Mouse (Mus musculus) hindbrain, postnatal 0 days (tissue): ENCODE results near the gene Cer1. TPM values are rescaled to one million over a fixed set of nuclear protein-coding genes. Genes with fewer than 3 reads are reported as not detected.

Experiments
- ATAC-seq: fragments of 200-750 bp; cut with Nextera tagmentation; 2 replicates; pipeline ENCODE4 v1.8.0; 2017; ENCODE audit warnings: mild to moderate bottlenecking, moderate TSS enrichment, moderate library complexity
- DNase-seq: peaks from one replicate; pipeline ENCODE4 v3.0.0-alpha.2; 2015; ENCODE audit warnings: low spot score
- H3K27ac ChIP-seq: fragments of 300-500 bp; sonication (generic); 2 replicates; pipeline ENCODE4 v1.5.1; 2014; ENCODE audit warnings: mild to moderate bottlenecking
- H3K27me3 ChIP-seq: fragments of 300-500 bp; sonication (generic); 2 replicates; pipeline ENCODE4 v1.6.1; 2014; ENCODE audit warnings: low read length, mixed read lengths; ENCODE audit not compliant: insufficient read depth
- H3K36me3 ChIP-seq: fragments of 300-500 bp; sonication (generic); 2 replicates; pipeline ENCODE4 v1.6.1; 2014; ENCODE audit warnings: low read length, mixed read lengths; ENCODE audit not compliant: insufficient read depth
- H3K4me1 ChIP-seq: fragments of 300-500 bp; sonication (generic); 2 replicates; pipeline ENCODE4 v1.6.1; 2014; ENCODE audit warnings: antibody characterized with exemption, low read length, mixed read lengths; ENCODE audit not compliant: insufficient read depth
- H3K4me2 ChIP-seq: fragments of 300-500 bp; sonication (generic); 2 replicates; pipeline ENCODE4 v1.6.1; 2014; ENCODE audit warnings: low read depth, mild to moderate bottlenecking, low read length, moderate library complexity, mixed read lengths
- H3K4me3 ChIP-seq: fragments of 300-500 bp; sonication (generic); 2 replicates; pipeline ENCODE4 v1.5.1; 2014; ENCODE audit warnings: low read length
- H3K9ac ChIP-seq: fragments of 300-500 bp; sonication (generic); replicated peaks from 2 replicates; pipeline ENCODE4 v1.6.1; 2014; ENCODE audit warnings: mild to moderate bottlenecking, low read length, moderate library complexity, mixed read lengths
- H3K9me3 ChIP-seq: fragments of 300-500 bp; sonication (generic); 2 replicates; pipeline ENCODE4 v1.6.1; 2016; ENCODE audit warnings: low read length, mixed read lengths
- CTCF ChIP-seq: IDR thresholded peaks from 2 replicates; pipeline ENCODE4 v1.5.1; 2016; ENCODE audit warnings: antibody characterized with exemption, control low read depth, low read depth
- WGBS: fragments of 180-500 bp; shearing (Covaris S2); extraction: QIAGEN DNeasy Blood & Tissue Kit; methylation state at CpG from one replicate; pipeline ENCODE4 v1.1.7; 2014; 5-methylcytosine and 5-hydroxymethylcytosine counted together
- polyA plus RNA-seq: library from polyadenylated mRNA; unstranded; fragments of >200 nt; fragmentation: Nextera tagmentation; extraction: Ambion mirVana; gene quantifications from 2 replicates; pipeline ENCODE4 v1.2.1, GENCODE M21; 2015
- total RNA-seq: library from RNA; depleted of rRNA; stranded (reverse); fragments of >200 nt; gene quantifications from 2 replicates; pipeline ENCODE4 v1.2.3, GENCODE M21; 2014

The Cer1 gene
- total and polyA plus RNA-seq, 2 experiments from 2014 or later: not detected

- DNase-seq (no peak), ATAC-seq (peak; percentile 43; the same call in 1 of the 2 replicates)
- Histone ChIP-seq H3K4me2 (peak overlapping the region; percentile 47), H3K27ac (peak overlapping the region; percentile 93), H3K36me3 (no peaks in the 10 kb centered on the region), H3K9ac (peak overlapping the region; percentile 17), H3K27me3 (no peaks in the 10 kb centered on the region), H3K4me1 (peaks cover 15% of the 10 kb centered on the region), H3K4me3 (peak overlapping the region; percentile 19), H3K9me3 (no peaks in the 10 kb centered on the region)
- no peak for TF ChIP-seq CTCF
- 11% methylated on average over 5 of the region's 5 CpGs for WGBS
Observed at GRCm38 (mm10) chr4:82916678-82917050, 31.7 kb upstream of the Cer1 start.

- Histone ChIP-seq H3K4me2 (peak overlapping the region; percentile 47), H3K36me3 (no peaks in the 10 kb centered on the region), H3K9ac (peak overlapping the region; percentile 17), H3K4me3 (peak overlapping the region; percentile 19), H3K27ac (peak overlapping the region; percentile 93), H3K9me3 (no peaks in the 10 kb centered on the region), H3K4me1 (peaks cover 15% of the 10 kb centered on the region), H3K27me3 (no peaks in the 10 kb centered on the region)
- ATAC-seq (peak; percentile 94), DNase-seq (peak; percentile 84)
- no peak for TF ChIP-seq CTCF
- 9% methylated on average over 14 of the region's 14 CpGs for WGBS
Observed at GRCm38 (mm10) chr4:82916003-82916677, 31.2 kb upstream of the Cer1 start.

DNA sequence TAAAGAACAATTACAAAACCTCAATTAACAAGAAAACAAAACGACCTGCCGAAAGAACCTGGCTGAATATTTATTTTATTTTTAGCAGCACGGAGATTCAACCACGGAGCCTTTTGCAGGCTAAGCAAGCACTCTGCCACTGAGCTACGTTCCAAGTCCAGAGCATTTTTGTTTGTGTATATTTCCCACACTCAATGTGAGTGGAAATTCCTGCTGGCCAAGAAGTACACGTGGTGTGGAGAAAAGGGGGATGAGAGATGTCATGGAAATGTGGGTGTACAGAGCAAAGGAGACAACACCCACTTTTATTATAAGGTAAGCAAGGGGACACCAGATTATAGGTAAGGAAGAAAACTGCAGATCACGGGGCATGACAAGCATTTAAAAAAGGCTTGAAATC lies 30.6 kb upstream of the Cer1 start:
- Histone ChIP-seq H3K27me3 (no peaks in the 10 kb centered on the region), H3K27ac (peak overlapping the region; percentile 93), H3K4me2 (peak overlapping the region; percentile 47), H3K9ac (no peak overlapping the region; the same call in 1 of the 2 replicates), H3K4me3 (no peak overlapping the region), H3K36me3 (no peaks in the 10 kb centered on the region), H3K9me3 (no peaks in the 10 kb centered on the region), H3K4me1 (peaks cover 15% of the 10 kb centered on the region)
- no peak for TF ChIP-seq CTCF
- ATAC-seq (peak; percentile 34), DNase-seq (peak; percentile 52)
- WGBS: 28% methylated on average over 7 of the region's 7 CpGs

DNA sequence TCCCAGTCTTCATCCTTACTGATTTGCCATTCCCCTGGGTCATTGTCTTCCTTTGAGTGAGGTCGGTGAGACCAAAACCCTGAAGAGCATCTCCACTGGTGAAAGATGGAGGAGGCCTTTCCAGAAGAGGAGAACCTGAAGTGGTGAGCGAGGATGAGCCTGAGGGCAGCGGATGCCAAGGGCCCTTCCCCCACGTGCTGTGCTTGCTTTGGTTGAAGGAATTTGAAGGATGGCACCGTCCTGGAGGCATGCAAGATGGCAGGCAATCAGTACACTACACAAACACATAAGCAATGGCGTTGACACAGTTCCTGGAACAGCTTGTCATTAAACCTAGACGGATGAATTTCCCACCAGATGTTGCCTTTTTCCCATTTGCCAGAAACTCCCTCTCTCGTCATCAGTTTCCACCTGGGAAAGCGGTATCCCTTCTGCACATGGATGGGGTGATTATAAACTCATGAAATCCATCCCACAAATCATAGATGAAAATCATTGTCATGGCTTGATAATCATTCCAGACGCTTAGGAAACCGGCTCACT lies 29.7 kb upstream of the Cer1 start:
- H3K27me3 ChIP-seq: no peaks in the 10 kb centered on the region
- H3K9ac ChIP-seq: no peak overlapping the region
- ATAC-seq (no peak), DNase-seq (peak; percentile 34)
- H3K27ac ChIP-seq: peak overlapping the region; percentile 93
- TF ChIP-seq CTCF: no peak
- WGBS: 62% methylated on average over 11 of the region's 11 CpGs
- H3K4me1 ChIP-seq: peaks cover 15% of the 10 kb centered on the region
- H3K36me3 ChIP-seq: no peaks in the 10 kb centered on the region
- no peak overlapping the region for H3K4me3 ChIP-seq
- H3K9me3 ChIP-seq: no peaks in the 10 kb centered on the region
- H3K4me2 ChIP-seq: no peak overlapping the region

DNA sequence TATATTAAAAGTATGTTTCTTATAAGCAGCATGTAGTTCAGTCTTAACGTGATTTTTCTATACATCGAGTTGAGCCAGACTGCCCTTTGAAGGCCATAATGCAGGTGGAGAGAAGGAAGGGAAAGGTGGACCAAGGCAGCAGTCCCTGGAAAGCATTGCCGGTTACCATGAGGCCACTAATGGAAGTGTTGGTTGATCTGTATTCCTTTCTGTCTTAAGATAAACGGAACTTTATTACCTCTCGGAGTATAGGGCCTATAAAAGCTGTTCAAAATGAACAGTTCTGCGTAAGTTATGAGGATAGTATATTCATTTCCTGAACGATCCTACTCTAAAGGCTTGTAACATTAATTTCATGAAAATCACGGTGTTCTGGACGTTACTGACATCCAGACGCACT lies 10.3 kb upstream of the Cer1 start:
- H3K9me3 ChIP-seq: no peaks in the 10 kb centered on the region
- TF ChIP-seq CTCF: no peak
- WGBS: 92% methylated on average over 10 of the region's 10 CpGs
- H3K36me3 ChIP-seq: no peaks in the 10 kb centered on the region
- H3K27ac ChIP-seq: no peak overlapping the region
- no peaks in the 10 kb centered on the region for H3K27me3 ChIP-seq
- ATAC-seq (no peak), DNase-seq (no peak)
- H3K4me3 ChIP-seq: no peak overlapping the region
- H3K4me2 ChIP-seq: no peak overlapping the region
- H3K4me1 ChIP-seq: no peaks in the 10 kb centered on the region
- H3K9ac ChIP-seq: no peak overlapping the region

GRCm38 (mm10) chr4:82892247-82892646 lies 7.3 kb upstream of the Cer1 start:
- H3K4me2 ChIP-seq: no peak overlapping the region
- TF ChIP-seq CTCF: no peak
- DNase-seq: no peak
- H3K9me3 ChIP-seq: no peaks in the 10 kb centered on the region
- H3K4me1 ChIP-seq: no peaks in the 10 kb centered on the region
- no peak overlapping the region for H3K9ac ChIP-seq
- H3K27ac ChIP-seq: no peak overlapping the region
- no peaks in the 10 kb centered on the region for H3K27me3 ChIP-seq
- H3K36me3 ChIP-seq: no peaks in the 10 kb centered on the region
- WGBS: 76% methylated on average over 5 of the region's 5 CpGs
- no peak for ATAC-seq
- H3K4me3 ChIP-seq: no peak overlapping the region

GRCm38 (mm10) chr4:82891566-82891965 lies 6.6 kb upstream of the Cer1 start:
- Histone ChIP-seq H3K4me3 (no peak overlapping the region), H3K4me1 (no peaks in the 10 kb centered on the region), H3K27me3 (no peaks in the 10 kb centered on the region), H3K27ac (no peak overlapping the region), H3K9ac (no peak overlapping the region), H3K36me3 (no peaks in the 10 kb centered on the region), H3K9me3 (no peaks in the 10 kb centered on the region), H3K4me2 (no peak overlapping the region)
- WGBS: 72% methylated on average over 2 of the region's 2 CpGs
- DNase-seq (no peak), ATAC-seq (no peak)
- no peak for TF ChIP-seq CTCF
